ENCODE assay signal across 8 mouse cellular contexts in genomic region chr9:40805263-40805662, GRCm38 (mm10). TPM values are rescaled to one million over a fixed set of nuclear protein-coding genes. Genes with fewer than 3 reads are reported as not detected.
DNase-seq lines count a peak whose midpoint lies in the region; ATAC-seq lines count a peak whose summit lies in the region.

No protein-coding gene starts in this region.

- peak overlapping the region; percentile 20; the same call in 1 of the 2 replicates for H3K27ac ChIP-seq in forebrain, embryonic 12.5 days
- no peak overlapping the region for H3K27ac ChIP-seq in hindbrain, embryonic 11.5 days (ENCODE audit: low read depth, low read length)

- H3K9me3 ChIP-seq in forebrain, embryonic 12.5 days = no peaks in the 10 kb centered on the region
- no peaks in the 10 kb centered on the region for H3K9me3 ChIP-seq in hindbrain, embryonic 11.5 days (ENCODE audit: control insufficient read depth, low read length)

- DNase-seq in MEL-GATA-1-ER (ENCODE audit: extremely low read depth, low read depth) = peak; percentile 64
- peak; percentile 74 for DNase-seq in c-Kit-negative CD71-positive TER-119-positive erythroid progenitor cells, embryonic 14.5 days (ENCODE audit: low read depth, low spot score)
- DNase-seq in hindbrain, embryonic 11.5 days (ENCODE audit: low spot score) = peak; percentile 82
- peak; percentile 84 for DNase-seq in layer of hippocampus, postnatal 10 days (ENCODE audit: low spot score in 2 of 2)
- peak; percentile 86 for DNase-seq in lung, postnatal 14 days
- DNase-seq in right cerebral cortex, postnatal 4 days = peak; percentile 81

- H3K27me3 ChIP-seq in forebrain, embryonic 12.5 days = no peaks in the 10 kb centered on the region
- no peaks in the 10 kb centered on the region for H3K27me3 ChIP-seq in hindbrain, embryonic 11.5 days (ENCODE audit: control insufficient read depth, insufficient read depth, low read length)

- no peak overlapping the region for H3K9ac ChIP-seq in forebrain, embryonic 12.5 days
- H3K9ac ChIP-seq in hindbrain, embryonic 11.5 days (ENCODE audit: low read depth, low read length) = no peak overlapping the region

- 25% methylated on average over 2 of the region's 2 CpGs for WGBS in forebrain, embryonic 12.5 days
- 32% methylated on average over 2 of the region's 2 CpGs for WGBS in hindbrain, embryonic 11.5 days

- H3K36me3 ChIP-seq in forebrain, embryonic 12.5 days (replicated peaks) = peaks cover 41% of the 10 kb centered on the region
- H3K36me3 ChIP-seq in hindbrain, embryonic 11.5 days (ENCODE audit: control insufficient read depth, insufficient read depth, low read length) = no peaks in the 10 kb centered on the region; the same call in 1 of the 2 replicates

- peaks cover 55% of the 10 kb centered on the region for H3K4me1 ChIP-seq in forebrain, embryonic 12.5 days
- H3K4me1 ChIP-seq in hindbrain, embryonic 11.5 days (replicated peaks; ENCODE audit: control insufficient read depth, insufficient read depth, low read length) = no peaks in the 10 kb centered on the region; the same call in 1 of the 2 replicates

- H3K4me3 ChIP-seq in forebrain, embryonic 12.5 days (replicated peaks) = peak overlapping the region; percentile 10; the same call in 1 of the 2 replicates
- H3K4me3 ChIP-seq in hindbrain, embryonic 11.5 days (ENCODE audit: low read depth, low read length) = no peak overlapping the region

- H3K4me2 ChIP-seq in forebrain, embryonic 12.5 days = peak overlapping the region; percentile 19
- H3K4me2 ChIP-seq in hindbrain, embryonic 11.5 days (replicated peaks; ENCODE audit: low read depth, low read length) = no peak overlapping the region

- ATAC-seq in forebrain, embryonic 12.5 days (ENCODE audit: low FRiP score) = no peak
- ATAC-seq in hindbrain, embryonic 11.5 days (ENCODE audit: low FRiP score) = no peak
- no peak for ATAC-seq in granulocyte monocyte progenitor cell, adult 5-6 weeks (replicated peaks; ENCODE audit: poor library complexity, severe bottlenecking)

RNA-seq across cellular contexts. Expression of gene Hspa8, which starts 4.5 kb away (rescaled TPM):
- 2,759 and 2,920 TPM in 2 replicates for polyA plus RNA-seq in forebrain, embryonic 12.5 days (2016; fragmentation: Nextera tagmentation; extraction: Ambion mirVana)
- 3,718 and 3,764 TPM in 2 replicates for polyA plus RNA-seq in hindbrain, embryonic 11.5 days (2014; fragmentation: Nextera tagmentation; extraction: Ambion mirVana)
- 1,000 to 10,000 TPM; 1,788 to 2,276 TPM for total RNA-seq in layer of hippocampus, postnatal 10 days (2021)
- 2,268 and 2,405 TPM in 2 replicates for total RNA-seq in granulocyte monocyte progenitor cell, adult 5-6 weeks (2014; fragmentation: Nextera tagmentation)
- 4,273 and 4,449 TPM in 2 replicates for total RNA-seq in granulocyte monocyte progenitor cell, adult 5-6 weeks (2017)
